ENCODE assay signal across 8 mouse cellular contexts in the genomic region with DNA sequence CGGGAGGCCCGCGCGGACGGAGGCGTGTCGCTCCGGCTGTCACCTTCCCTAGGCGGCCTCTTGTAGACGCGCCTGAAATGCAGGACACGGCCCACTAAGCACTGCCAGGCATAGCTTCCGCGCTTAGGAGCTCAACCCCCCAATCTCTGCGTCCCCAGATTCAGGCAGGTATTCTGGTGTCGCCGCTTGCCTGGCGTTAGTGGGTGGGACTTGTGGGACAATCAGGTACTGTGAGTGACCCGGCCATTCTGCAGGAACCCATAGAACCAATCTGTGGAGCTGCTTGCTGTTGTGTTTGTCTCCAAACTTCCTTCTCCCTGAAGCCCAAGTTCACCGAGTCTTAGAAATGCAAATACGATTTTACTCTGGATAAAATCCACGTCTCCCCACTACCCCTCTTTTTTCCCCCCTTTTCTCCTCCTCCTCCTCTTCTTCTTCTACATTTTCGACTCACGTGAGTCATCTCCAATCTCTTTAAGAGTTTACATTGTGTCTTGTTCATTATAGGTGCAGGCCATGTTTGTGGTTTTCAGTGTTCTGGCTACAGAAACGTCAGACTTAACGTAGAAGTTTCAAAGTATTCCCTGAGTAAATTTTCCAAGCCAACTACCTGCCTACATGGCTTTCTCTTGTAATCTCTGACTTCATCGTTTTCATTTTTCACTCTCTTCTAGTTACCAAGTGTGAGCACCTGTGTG. TPM values are rescaled to one million over a fixed set of nuclear protein-coding genes. Genes with fewer than 3 reads are reported as not detected.
A peak's percentile ranks its signal among the peaks of the same experiment; 100 is the strongest.
DNase-seq lines count a peak whose midpoint lies in the region; ATAC-seq and TF ChIP-seq lines count a peak whose summit lies in the region.

A gene (minus strand): TSS at position 140 of the 698 bp plus-strand sequence.

- H3K9me3 ChIP-seq in kidney, embryonic 15.5 days (replicated peaks), result no peaks in the 10 kb centered on the region
- no peaks in the 10 kb centered on the region for H3K9me3 ChIP-seq in forebrain, embryonic 16.5 days (ENCODE audit: control insufficient read depth, low read length)
- H3K9me3 ChIP-seq in hindbrain, embryonic 15.5 days, result no peaks in the 10 kb centered on the region
- H3K9me3 ChIP-seq in liver, postnatal 0 days (ENCODE audit: low read length), result no peaks in the 10 kb centered on the region

- no peak for DNase-seq in kidney, adult 9 months
- no peak for DNase-seq in liver, postnatal 0 days
- DNase-seq in cerebellum, postnatal 14 days, result no peak
- DNase-seq in kidney, postnatal 25 days, result no peak

- no peaks in the 10 kb centered on the region for H3K27me3 ChIP-seq in kidney, embryonic 15.5 days
- H3K27me3 ChIP-seq in forebrain, embryonic 16.5 days (replicated peaks; ENCODE audit: control insufficient read depth, insufficient read depth, low read length), result no peaks in the 10 kb centered on the region
- H3K27me3 ChIP-seq in hindbrain, embryonic 15.5 days, result no peaks in the 10 kb centered on the region
- no peaks in the 10 kb centered on the region for H3K27me3 ChIP-seq in liver, postnatal 0 days (ENCODE audit: insufficient read depth, low read length)

- TF ChIP-seq EP300 in liver, postnatal 0 days (IDR thresholded peaks at IDR 0.05; ENCODE audit: low read depth), result no peak

- no peak for TF ChIP-seq CTCF in liver, postnatal 0 days (IDR thresholded peaks at IDR 0.05; ENCODE audit: low read depth)

- H3K27ac ChIP-seq in kidney, embryonic 15.5 days, result peak within 1 kb of the TSS; percentile 97
- H3K27ac ChIP-seq in forebrain, embryonic 16.5 days (ENCODE audit: low read length), result peak within 1 kb of the TSS; percentile 84
- H3K27ac ChIP-seq in hindbrain, embryonic 15.5 days (replicated peaks), result peak within 1 kb of the TSS; percentile 97
- H3K27ac ChIP-seq in liver, postnatal 0 days (ENCODE audit: low read depth), result peak within 1 kb of the TSS; percentile 85

- H3K36me3 ChIP-seq in kidney, embryonic 15.5 days, result peaks cover 14% of the 10 kb centered on the region
- peaks cover 4% of the 10 kb centered on the region; the same call in 1 of the 2 replicates for H3K36me3 ChIP-seq in forebrain, embryonic 16.5 days (ENCODE audit: control insufficient read depth, insufficient read depth)
- H3K36me3 ChIP-seq in hindbrain, embryonic 15.5 days, result no peaks in the 10 kb centered on the region
- peaks cover 3% of the 10 kb centered on the region; the same call in 1 of the 2 replicates for H3K36me3 ChIP-seq in liver, postnatal 0 days (replicated peaks; ENCODE audit: insufficient read depth, low read length)

- peak within 1 kb of the TSS; percentile 69 for H3K4me2 ChIP-seq in kidney, embryonic 15.5 days
- H3K4me2 ChIP-seq in forebrain, embryonic 16.5 days (ENCODE audit: low read length), result peak within 1 kb of the TSS; percentile 67
- peak within 1 kb of the TSS; percentile 65 for H3K4me2 ChIP-seq in hindbrain, embryonic 15.5 days
- peak within 1 kb of the TSS; percentile 76 for H3K4me2 ChIP-seq in liver, postnatal 0 days (ENCODE audit: low read depth, low read length)

- 2% methylated on average over 27 of the region's 27 CpGs for WGBS in kidney, embryonic 15.5 days
- WGBS in forebrain, embryonic 16.5 days, result 2% methylated on average over 26 of the region's 27 CpGs
- WGBS in hindbrain, embryonic 15.5 days, result 2% methylated on average over 27 of the region's 27 CpGs
- WGBS in liver, postnatal 0 days (ENCODE audit: insufficient replicate concordance), result 2% methylated on average over 27 of the region's 27 CpGs

- peak within 1 kb of the TSS; percentile 82 for H3K9ac ChIP-seq in kidney, embryonic 15.5 days
- H3K9ac ChIP-seq in forebrain, embryonic 16.5 days (replicated peaks; ENCODE audit: low read depth, low read length), result peak within 1 kb of the TSS; percentile 76
- H3K9ac ChIP-seq in hindbrain, embryonic 15.5 days, result peak within 1 kb of the TSS; percentile 82
- peak within 1 kb of the TSS; percentile 92 for H3K9ac ChIP-seq in liver, postnatal 0 days (replicated peaks)

- peak within 1 kb of the TSS; percentile 91 for H3K4me3 ChIP-seq in kidney, embryonic 15.5 days (replicated peaks)
- peak within 1 kb of the TSS; percentile 83 for H3K4me3 ChIP-seq in forebrain, embryonic 16.5 days (replicated peaks; ENCODE audit: low read length)
- peak within 1 kb of the TSS; percentile 64 for H3K4me3 ChIP-seq in hindbrain, embryonic 15.5 days
- peak within 1 kb of the TSS; percentile 65 for H3K4me3 ChIP-seq in liver, postnatal 0 days (ENCODE audit: low read depth, low read length)

- no peak for ATAC-seq in kidney, embryonic 15.5 days (replicated peaks; ENCODE audit: low FRiP score)
- no peak for ATAC-seq in activated CD4-positive, CD25-positive, alpha-beta regulatory T cell, adult 4 months
- ATAC-seq in forebrain, embryonic 16.5 days, result no peak
- ATAC-seq in hindbrain, embryonic 15.5 days (ENCODE audit: low FRiP score, low read depth), result no peak
- no peak for ATAC-seq in liver, postnatal 0 days

- H3K4me1 ChIP-seq in kidney, embryonic 15.5 days, result peaks cover 16% of the 10 kb centered on the region
- H3K4me1 ChIP-seq in forebrain, embryonic 16.5 days (replicated peaks; ENCODE audit: control insufficient read depth, insufficient read depth, low read length), result peaks cover 14% of the 10 kb centered on the region
- peaks cover 28% of the 10 kb centered on the region for H3K4me1 ChIP-seq in hindbrain, embryonic 15.5 days (replicated peaks)
- peaks cover 7% of the 10 kb centered on the region for H3K4me1 ChIP-seq in liver, postnatal 0 days (ENCODE audit: insufficient read depth)

RNA-seq across cellular contexts. Expression of the gene that starts here (rescaled TPM):
- 69.2 and 70.5 TPM in 2 replicates for polyA plus RNA-seq in kidney, embryonic 15.5 days (2015; fragmentation: Nextera tagmentation; extraction: Ambion mirVana)
- polyA plus RNA-seq in activated CD4-positive, CD25-positive, alpha-beta regulatory T cell, adult 4 months (2017; shearing (Covaris generic)), result 100 to 1,000 TPM; 115 to 123 TPM
- polyA plus RNA-seq in forebrain, embryonic 16.5 days (2015; fragmentation: Nextera tagmentation; extraction: Ambion mirVana), result 58.8 and 63.7 TPM in 2 replicates
- polyA plus RNA-seq in hindbrain, embryonic 15.5 days (2015; fragmentation: Nextera tagmentation; extraction: Ambion mirVana), result 57.0 and 57.1 TPM in 2 replicates
- polyA plus RNA-seq in liver, postnatal 0 days (2015; fragmentation: Nextera tagmentation; extraction: Ambion mirVana), result 28.2 and 29.8 TPM in 2 replicates
